Mouse (Mus musculus) lung, embryonic 14.5 days (tissue): ENCODE measurements around the gene Map2. TPM values are rescaled to one million over a fixed set of nuclear protein-coding genes. Genes with fewer than 3 reads are reported as not detected.

ENCODE experiments used
- ATAC-seq: fragments of 200-750 bp; cut with Nextera tagmentation; 2 replicates; pipeline ENCODE4 v1.8.0; 2017; ENCODE audit warnings: mild to moderate bottlenecking, moderate TSS enrichment, moderate library complexity; ENCODE audit not compliant: insufficient read depth
- DNase-seq: peaks from one replicate; pipeline ENCODE4 v3.0.0-alpha.2; 2015
- H3K27ac ChIP-seq: fragments of 300-500 bp; sonication (generic); 2 replicates; pipeline ENCODE4 v1.5.1; 2014; ENCODE audit warnings: low read depth, mild to moderate bottlenecking, moderate library complexity
- H3K27me3 ChIP-seq: fragments of 300-500 bp; sonication (generic); 2 replicates; pipeline ENCODE4 v1.6.1; 2014; ENCODE audit warnings: low read length, control low read depth; ENCODE audit not compliant: insufficient read depth
- H3K36me3 ChIP-seq: fragments of 300-500 bp; sonication (generic); 2 replicates; pipeline ENCODE4 v1.6.1; 2014; ENCODE audit warnings: control low read depth; ENCODE audit not compliant: insufficient read depth
- H3K4me1 ChIP-seq: fragments of 300-500 bp; sonication (generic); 2 replicates; pipeline ENCODE4 v1.6.1; 2014; ENCODE audit warnings: antibody characterized with exemption, control low read depth; ENCODE audit not compliant: insufficient read depth
- H3K4me2 ChIP-seq: fragments of 300-500 bp; sonication (generic); 2 replicates; pipeline ENCODE4 v1.6.1; 2014; ENCODE audit warnings: mild to moderate bottlenecking
- H3K4me3 ChIP-seq: fragments of 300-500 bp; sonication (generic); 2 replicates; pipeline ENCODE4 v1.5.1; 2014; ENCODE audit warnings: low read depth, low read length
- H3K9ac ChIP-seq: fragments of 300-500 bp; sonication (generic); 2 replicates; pipeline ENCODE4 v1.6.1; 2014
- H3K9me3 ChIP-seq: fragments of 300-500 bp; sonication (generic); 2 replicates; pipeline ENCODE4 v1.6.1; 2016; ENCODE audit warnings: low read depth, low read length, control low read depth
- CTCF ChIP-seq: IDR thresholded peaks from 2 replicates; pipeline ENCODE4 v1.5.1; 2016; ENCODE audit warnings: antibody characterized with exemption, low read depth
- WGBS: fragments of 180-500 bp; shearing (Covaris S2); extraction: QIAGEN DNeasy Blood & Tissue Kit; methylation state at CpG from one replicate; pipeline ENCODE4 v1.1.7; 2014; 5-methylcytosine and 5-hydroxymethylcytosine counted together
- polyA plus RNA-seq: library from polyadenylated mRNA; unstranded; fragments of >200 nt; fragmentation: Nextera tagmentation; extraction: Ambion mirVana; gene quantifications from 2 replicates; pipeline ENCODE4 v1.2.1, GENCODE M21; 2014

The Map2 gene
- polyA plus RNA-seq, 1 experiment from 2014 or later: 13.4 TPM

DNA sequence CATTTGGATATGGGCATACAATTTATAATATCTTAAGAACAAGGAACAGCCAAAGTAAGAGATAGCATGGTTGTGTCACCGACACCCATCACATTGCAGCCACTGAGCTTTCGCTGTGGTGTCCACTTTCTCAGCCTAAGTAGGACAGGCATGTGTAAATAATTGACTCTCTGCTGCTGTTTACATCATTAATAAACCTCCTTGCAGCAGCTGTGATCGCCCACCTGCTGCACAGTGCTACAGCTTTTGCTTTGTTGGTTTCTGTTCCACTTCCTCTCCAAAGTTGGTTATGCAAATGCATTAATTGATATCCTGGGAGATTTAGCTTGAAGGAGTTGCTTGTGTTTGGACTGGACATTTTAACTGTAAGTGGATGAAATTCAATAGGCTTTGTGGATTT lies 53.1 kb downstream of the Map2 start:
- no peak for TF ChIP-seq CTCF
- ATAC-seq: no peak
- H3K4me3 ChIP-seq: no peak overlapping the region
- no peaks in the 10 kb centered on the region for H3K9me3 ChIP-seq
- 48% methylated on average over 3 of the region's 3 CpGs for WGBS
- no peak overlapping the region for H3K9ac ChIP-seq
- no peaks in the 10 kb centered on the region for H3K27me3 ChIP-seq
- H3K27ac ChIP-seq: no peak overlapping the region
- no peak for DNase-seq
- H3K36me3 ChIP-seq: no peaks in the 10 kb centered on the region
- H3K4me2 ChIP-seq: no peak overlapping the region
- peaks cover 7% of the 10 kb centered on the region; the same call in 1 of the 2 replicates for H3K4me1 ChIP-seq

DNA sequence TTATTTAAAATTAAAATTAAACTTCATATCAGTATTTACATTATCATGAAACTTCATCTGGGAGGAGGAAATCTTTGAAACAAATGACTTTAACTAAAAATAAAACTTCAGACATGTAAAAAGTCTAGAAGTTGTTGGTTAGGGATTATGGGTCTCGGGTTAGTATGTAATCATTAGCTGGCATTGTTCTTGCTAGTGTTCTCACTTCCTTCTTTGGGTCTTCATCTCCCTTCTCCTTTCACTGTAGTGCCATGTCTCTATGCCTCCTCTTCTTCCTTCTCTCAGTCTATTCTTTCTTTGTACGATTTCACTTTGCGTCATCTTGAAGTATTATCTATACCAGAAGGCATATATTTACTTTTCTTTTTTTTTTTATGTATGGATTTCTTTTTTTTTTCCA lies 55.3 kb downstream of the Map2 start:
- no peak overlapping the region for H3K9ac ChIP-seq
- H3K27me3 ChIP-seq: no peaks in the 10 kb centered on the region
- no peak overlapping the region for H3K4me3 ChIP-seq
- no peak overlapping the region for H3K4me2 ChIP-seq
- TF ChIP-seq CTCF: no peak
- ATAC-seq (no peak), DNase-seq (no peak)
- H3K27ac ChIP-seq: no peak overlapping the region
- peaks cover 7% of the 10 kb centered on the region; the same call in 1 of the 2 replicates for H3K4me1 ChIP-seq
- no peaks in the 10 kb centered on the region for H3K36me3 ChIP-seq
- WGBS: 87% methylated on average over 3 of the region's 3 CpGs
- no peaks in the 10 kb centered on the region for H3K9me3 ChIP-seq

DNA sequence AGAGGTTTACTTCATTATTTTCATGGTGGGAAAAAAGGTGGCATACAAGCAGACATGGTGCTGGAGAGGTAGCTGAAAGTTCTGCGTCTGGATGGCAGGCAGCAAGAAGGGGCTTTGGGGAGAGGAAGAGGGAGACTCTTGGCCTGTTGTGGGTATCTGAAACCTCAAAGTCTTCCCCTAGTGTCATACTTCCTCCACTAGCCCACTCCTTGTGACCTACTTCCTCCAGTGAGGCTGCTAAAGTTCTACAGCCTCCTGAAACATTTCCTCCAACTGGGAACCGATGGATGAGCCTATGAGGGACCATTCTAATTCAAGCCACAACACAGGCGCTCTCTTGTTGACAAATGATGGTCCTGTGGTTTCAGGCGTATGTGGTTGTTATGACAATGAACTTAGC lies 56.9 kb downstream of the Map2 start:
- Histone ChIP-seq H3K36me3 (no peaks in the 10 kb centered on the region), H3K27ac (no peak overlapping the region), H3K4me1 (peaks cover 2% of the 10 kb centered on the region; the same call in 1 of the 2 replicates), H3K9ac (no peak overlapping the region), H3K9me3 (no peaks in the 10 kb centered on the region), H3K27me3 (no peaks in the 10 kb centered on the region), H3K4me2 (no peak overlapping the region), H3K4me3 (no peak overlapping the region)
- no peak for DNase-seq
- ATAC-seq: no peak
- WGBS: 85% methylated on average over 4 of the region's 4 CpGs
- TF ChIP-seq CTCF: no peak

GRCm38 (mm10) chr1:66244910-66245309 lies 69.8 kb downstream of the Map2 start:
- no peak overlapping the region for H3K4me2 ChIP-seq
- WGBS: 37% methylated on average over 1 of the region's 1 CpGs
- H3K36me3 ChIP-seq: no peaks in the 10 kb centered on the region
- ATAC-seq (no peak; the same call in 1 of the 2 replicates), DNase-seq (no peak)
- H3K27me3 ChIP-seq: no peaks in the 10 kb centered on the region
- H3K4me1 ChIP-seq: no peaks in the 10 kb centered on the region
- no peak for TF ChIP-seq CTCF
- H3K4me3 ChIP-seq: no peak overlapping the region
- no peaks in the 10 kb centered on the region for H3K9me3 ChIP-seq
- H3K9ac ChIP-seq: no peak overlapping the region
- no peak overlapping the region for H3K27ac ChIP-seq

GRCm38 (mm10) chr1:66251649-66252332 lies 76.7 kb downstream of the Map2 start:
- TF ChIP-seq CTCF: no peak
- Histone ChIP-seq H3K4me1 (no peaks in the 10 kb centered on the region), H3K36me3 (no peaks in the 10 kb centered on the region), H3K27ac (no peak overlapping the region), H3K9me3 (no peaks in the 10 kb centered on the region), H3K4me3 (no peak overlapping the region), H3K9ac (no peak overlapping the region), H3K4me2 (no peak overlapping the region), H3K27me3 (no peaks in the 10 kb centered on the region)
- ATAC-seq: no peak
- 25% methylated on average over 4 of the region's 4 CpGs for WGBS
- no peak for DNase-seq

DNA sequence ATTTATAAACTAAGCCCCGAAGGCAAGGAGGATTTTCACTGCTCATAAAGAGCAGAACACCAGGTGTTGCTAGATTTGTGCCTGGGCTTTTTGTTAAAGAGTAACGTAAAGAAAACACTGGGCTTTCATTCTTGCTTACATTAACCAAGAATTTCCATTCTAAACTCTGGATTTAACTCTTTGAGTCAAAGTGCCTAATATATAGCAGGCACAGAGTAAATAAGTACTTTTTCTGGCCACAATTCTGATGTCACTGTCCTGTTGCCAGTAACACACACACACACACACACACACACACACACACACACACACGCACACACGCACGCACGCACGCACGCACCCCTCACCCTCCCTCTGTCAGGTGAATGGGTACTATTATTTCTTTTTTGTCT lies 77.3 kb downstream of the Map2 start:
- H3K4me1 ChIP-seq: no peaks in the 10 kb centered on the region
- WGBS: 62% methylated on average over 8 of the region's 8 CpGs
- no peaks in the 10 kb centered on the region for H3K27me3 ChIP-seq
- H3K27ac ChIP-seq: no peak overlapping the region
- DNase-seq: no peak
- no peaks in the 10 kb centered on the region for H3K9me3 ChIP-seq
- no peak overlapping the region for H3K4me3 ChIP-seq
- no peak for ATAC-seq
- TF ChIP-seq CTCF: no peak
- H3K9ac ChIP-seq: no peak overlapping the region
- H3K4me2 ChIP-seq: no peak overlapping the region
- H3K36me3 ChIP-seq: no peaks in the 10 kb centered on the region

DNA sequence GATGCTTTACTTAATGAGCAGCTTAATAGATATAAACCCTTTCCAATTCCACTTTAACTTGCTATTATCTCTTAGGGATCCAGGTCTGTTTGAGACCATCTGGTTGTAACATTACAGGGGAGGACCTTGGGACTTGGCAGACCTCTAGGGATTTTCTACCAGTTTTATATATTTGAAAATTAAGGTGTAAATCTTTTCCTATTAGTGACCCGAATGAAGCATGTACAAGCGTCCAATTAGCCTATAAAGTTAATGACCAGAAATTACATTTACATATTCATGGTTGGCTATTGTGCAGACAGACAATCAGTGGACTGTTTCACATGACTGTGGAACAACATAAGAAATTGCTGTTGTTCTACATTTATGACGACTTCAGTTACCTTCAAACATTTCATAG lies 88.1 kb downstream of the Map2 start:
- Histone ChIP-seq H3K4me3 (no peak overlapping the region), H3K27ac (no peak overlapping the region), H3K36me3 (no peaks in the 10 kb centered on the region), H3K9ac (no peak overlapping the region), H3K4me2 (no peak overlapping the region), H3K27me3 (no peaks in the 10 kb centered on the region), H3K9me3 (no peaks in the 10 kb centered on the region), H3K4me1 (no peaks in the 10 kb centered on the region)
- ATAC-seq (no peak), DNase-seq (no peak)
- TF ChIP-seq CTCF: no peak
- WGBS: 88% methylated on average over 3 of the region's 3 CpGs
